ENCODE assay signal across 8 mouse cellular contexts in genomic region chr2:30177700-30178675, GRCm38 (mm10). TPM values are rescaled to one million over a fixed set of nuclear protein-coding genes. Genes with fewer than 3 reads are reported as not detected.
DNase-seq lines count a peak whose midpoint lies in the region; ATAC-seq and TF ChIP-seq lines count a peak whose summit lies in the region.

Gene Spout1, minus strand, starts transcription at chr2:30178459.

- DNase-seq in ZHBTc4 (ENCODE audit: low read depth, low spot score): peak; percentile 99
- peak; percentile 97 for DNase-seq in gastrocnemius, adult 2 months
- peak; percentile 98 for DNase-seq in hindbrain, postnatal 0 days (ENCODE audit: low spot score)
- DNase-seq in left cerebral cortex, adult 2 months (ENCODE audit: extremely low spot score in 1 of 2, low spot score in 2 of 2): peak; percentile 93 to 97
- DNase-seq in right cerebral cortex, adult 2 months (ENCODE audit: low spot score in 2 of 2): peak; percentile 96
- peak; percentile 96 for DNase-seq in urinary bladder, postnatal 14 days (ENCODE audit: low spot score)

- 2% methylated on average over 54 of the region's 54 CpGs for WGBS in hindbrain, postnatal 0 days

- H3K9ac ChIP-seq in hindbrain, postnatal 0 days (replicated peaks; ENCODE audit: low read length): peak within 1 kb of the TSS; percentile 66

- peaks cover 22% of the 10 kb centered on the region for H3K36me3 ChIP-seq in hindbrain, postnatal 0 days (ENCODE audit: insufficient read depth, low read length)

- peak within 1 kb of the TSS; percentile 79 for H3K4me2 ChIP-seq in hindbrain, postnatal 0 days (ENCODE audit: low read depth, low read length)

- H3K4me3 ChIP-seq in gastrocnemius, adult 2 months: peak within 1 kb of the TSS; percentile 87
- H3K4me3 ChIP-seq in hindbrain, postnatal 0 days (ENCODE audit: low read length): peak within 1 kb of the TSS; percentile 55
- peak within 1 kb of the TSS; percentile 59 for H3K4me3 ChIP-seq in left cerebral cortex, adult 2 months

- H3K27me3 ChIP-seq in hindbrain, postnatal 0 days (ENCODE audit: insufficient read depth, low read length): no peaks in the 10 kb centered on the region

- H3K4me1 ChIP-seq in hindbrain, postnatal 0 days (ENCODE audit: insufficient read depth, low read length): peaks cover 9% of the 10 kb centered on the region; the same call in 1 of the 2 replicates

- no peak for TF ChIP-seq CTCF in gastrocnemius, adult 2 months (IDR thresholded peaks at IDR 0.05)
- no peak for TF ChIP-seq CTCF in hindbrain, postnatal 0 days (IDR thresholded peaks at IDR 0.05; ENCODE audit: low read depth)
- no peak for TF ChIP-seq CTCF in left cerebral cortex, adult 2 months (IDR thresholded peaks at IDR 0.05)

- intact Hi-C loops in gastrocnemius, adult 2 months (cut with DNase I): loop anchor here (1.0 to 2.0 kb wide), 3 partner anchors 27 to 92 kb away; partner anchors contain the start of genes Kyat1 and Lrrc8a
- intact Hi-C loops in left cerebral cortex, adult 2 months (cut with DNase I): loop anchor here (1.0 to 2.0 kb wide), 3 partner anchors 27 to 93 kb away; partner anchors contain the start of genes Kyat1 and Lrrc8a

- peak within 1 kb of the TSS; percentile 85 for H3K27ac ChIP-seq in gastrocnemius, adult 2 months
- peak within 1 kb of the TSS; percentile 64 for H3K27ac ChIP-seq in hindbrain, postnatal 0 days
- peak within 1 kb of the TSS; percentile 70 for H3K27ac ChIP-seq in left cerebral cortex, adult 2 months

- peak; percentile 100 for ATAC-seq in common myeloid progenitor, adult 5-6 weeks (replicated peaks; ENCODE audit: low read depth, poor library complexity, severe bottlenecking)
- peak; percentile 100 for ATAC-seq in hindbrain, postnatal 0 days
- peak; percentile 100 for ATAC-seq in megakaryocyte, adult 5-6 weeks (ENCODE audit: poor library complexity, severe bottlenecking)

- H3K9me3 ChIP-seq in hindbrain, postnatal 0 days (ENCODE audit: low read length): no peaks in the 10 kb centered on the region

RNA-seq across cellular contexts. Expression of gene Spout1, which starts in this region (rescaled TPM):
- 29.8 and 38.4 TPM in 2 replicates for total RNA-seq in common myeloid progenitor, adult 5-6 weeks (2017)
- total RNA-seq in gastrocnemius, adult 2 months (2021): 1 to 10 TPM; 4.2 to 4.5 TPM
- 32.6 and 48.2 TPM in 2 replicates for total RNA-seq in hindbrain, postnatal 0 days (2014; rRNA removed)
- polyA plus RNA-seq in hindbrain, postnatal 0 days (2015; fragmentation: Nextera tagmentation; extraction: Ambion mirVana): 52.6 and 56.1 TPM in 2 replicates
- total RNA-seq in left cerebral cortex, adult 2 months (2021): 10 to 100 TPM; 36.6 to 38.4 TPM
- total RNA-seq in megakaryocyte, adult 5-6 weeks (2015): 5.4 and 5.5 TPM in 2 replicates
- total RNA-seq in megakaryocyte, adult 5-6 weeks (2017): 8.5 and 11.7 TPM in 2 replicates

Comparison
In these comparisons a context has a peak if more than half of its experiments do, and no peak if none do; other contexts are left out.
1. Peak in every context shown above with its lines: DNase-seq, ATAC-seq, H3K4me3 ChIP-seq and H3K27ac ChIP-seq.